Mouse (Mus musculus) liver, adult 2 months (tissue): ENCODE measurements around the gene Nipal4. TPM values are rescaled to one million over a fixed set of nuclear protein-coding genes. Genes with fewer than 3 reads are reported as not detected.

Source experiments
- DNase-seq: peaks from one replicate; pipeline ENCODE4 v3.0.0-alpha.2; 2011; ENCODE audit warnings: low read depth, low spot score; ENCODE audit errors: extremely low read depth
- H3K27ac ChIP-seq: fragments of 200-500 bp; replicated peaks from 2 replicates; pipeline ENCODE4 v1.5.1; 2012; ENCODE audit warnings: low read depth, mild to moderate bottlenecking, control low read depth, inconsistent platforms, low read length; ENCODE audit not compliant: insufficient read depth
- H3K27me3 ChIP-seq: fragments of 200-500 bp; 2 replicates; pipeline ENCODE4 v1.6.1; 2012; ENCODE audit warnings: mild to moderate bottlenecking, moderate library complexity, low read length, inconsistent platforms; ENCODE audit not compliant: control insufficient read depth, insufficient read depth
- H3K36me3 ChIP-seq: fragments of 200-500 bp; 2 replicates; pipeline ENCODE4 v1.6.1; 2012; ENCODE audit warnings: low read length, inconsistent platforms; ENCODE audit not compliant: control insufficient read depth, insufficient read depth
- H3K4me1 ChIP-seq: fragments of 200-500 bp; 2 replicates; pipeline ENCODE4 v1.6.1; 2011; ENCODE audit warnings: low read length; ENCODE audit not compliant: control insufficient read depth, insufficient read depth
- H3K4me3 ChIP-seq: fragments of 200-500 bp; 2 replicates; pipeline ENCODE4 v1.5.1; 2011; ENCODE audit warnings: low read depth, mild to moderate bottlenecking, control low read depth, low read length, moderate library complexity; ENCODE audit not compliant: insufficient read depth
- H3K79me2 ChIP-seq: fragments of 200-500 bp; 2 replicates; pipeline ENCODE4 v1.6.1; 2012; ENCODE audit warnings: inconsistent platforms, mild to moderate bottlenecking, low read length, moderate library complexity; ENCODE audit not compliant: control insufficient read depth, insufficient read depth
- H3K9ac ChIP-seq: fragments of 200-500 bp; 2 replicates; pipeline ENCODE4 v1.6.1; 2012; ENCODE audit warnings: low read depth, mild to moderate bottlenecking, control low read depth, inconsistent platforms, low read length
- CTCF ChIP-seq: fragments of 200-500 bp; IDR thresholded peaks from 2 replicates; pipeline ENCODE4 v1.5.1; 2011; ENCODE audit warnings: low read depth, low read length, control low read depth
- POLR2A ChIP-seq: fragments of 200-500 bp; IDR thresholded peaks from 2 replicates; pipeline ENCODE4 v1.6.1; 2011; ENCODE audit warnings: low read length, control low read depth; ENCODE audit not compliant: insufficient read depth; ENCODE audit errors: extremely low read depth
- WGBS: fragments of 180-500 bp; shearing (Covaris S2); methylation state at CpG from one replicate; pipeline ENCODE4 v1.1.7; 2018; 5-methylcytosine and 5-hydroxymethylcytosine counted together
- polyA plus RNA-seq: library from polyadenylated mRNA; depleted of rRNA; stranded (reverse); fragments of >200 nt; gene quantifications from 2 replicates; pipeline ENCODE4 v1.2.3, GENCODE M21; 2012; rRNA removed
- total RNA-seq: library from RNA; depleted of rRNA; stranded (reverse); fragments of >200 nt; gene quantifications from 2 replicates; pipeline ENCODE4 v1.2.3, GENCODE M21; 2014; rRNA removed

The Nipal4 gene
- total RNA-seq (not detected in 2 replicates), polyA plus RNA-seq (0.02 TPM in 1 of 2 replicates, not detected in the other)

GRCm38 (mm10) chr11:46165866-46166585, at the start of gene Nipal4:
Gene Nipal4, minus strand, starts transcription at chr11:46166508.
- H3K4me3 ChIP-seq = peak within 1 kb of the TSS; percentile 41; the same call in 1 of the 2 replicates
- H3K27ac ChIP-seq = no peak within 1 kb of the TSS
- H3K27me3 ChIP-seq = peaks cover 5% of the 10 kb centered on the region
- WGBS = 3% methylated on average over 40 of the region's 40 CpGs
- no peaks in the 10 kb centered on the region for H3K4me1 ChIP-seq
- no peaks in the 10 kb centered on the region for H3K36me3 ChIP-seq
- no peak within 1 kb of the TSS for H3K9ac ChIP-seq
- no peaks in the 10 kb centered on the region for H3K79me2 ChIP-seq
- DNase-seq = no peak
- no peak for TF ChIP-seq POLR2A
- TF ChIP-seq CTCF = no peak

GRCm38 (mm10) chr11:46215354-46215753, 49.0 kb upstream of the Nipal4 start:
- H3K9ac ChIP-seq = no peak overlapping the region
- no peaks in the 10 kb centered on the region for H3K79me2 ChIP-seq
- no peaks in the 10 kb centered on the region for H3K4me1 ChIP-seq
- H3K36me3 ChIP-seq = no peaks in the 10 kb centered on the region
- TF ChIP-seq CTCF (peak; percentile 84), POLR2A (no peak)
- H3K4me3 ChIP-seq = no peak overlapping the region
- WGBS = 17% methylated on average over 3 of the region's 3 CpGs
- H3K27ac ChIP-seq = no peak overlapping the region
- no peaks in the 10 kb centered on the region for H3K27me3 ChIP-seq
- peak; percentile 70 for DNase-seq

- H3K79me2 ChIP-seq = no peaks in the 10 kb centered on the region
- no peaks in the 10 kb centered on the region for H3K27me3 ChIP-seq
- H3K9ac ChIP-seq = no peak overlapping the region
- no peaks in the 10 kb centered on the region for H3K4me1 ChIP-seq
- no peak for DNase-seq
- H3K27ac ChIP-seq = no peak overlapping the region
- no peaks in the 10 kb centered on the region for H3K36me3 ChIP-seq
- TF ChIP-seq CTCF = no peak
- TF ChIP-seq POLR2A = no peak
- H3K4me3 ChIP-seq = no peak overlapping the region
- 59% methylated on average over 14 of the region's 14 CpGs for WGBS
Measured at GRCm38 (mm10) chr11:46214368-46215230, 48.3 kb upstream of the Nipal4 start.

- Histone ChIP-seq H3K79me2 (no peaks in the 10 kb centered on the region), H3K27me3 (no peaks in the 10 kb centered on the region), H3K4me3 (no peak overlapping the region), H3K9ac (no peak overlapping the region), H3K27ac (no peak overlapping the region), H3K4me1 (no peaks in the 10 kb centered on the region), H3K36me3 (no peaks in the 10 kb centered on the region)
- WGBS = 79% methylated on average over 5 of the region's 5 CpGs
- DNase-seq = peak; percentile 23
- TF ChIP-seq POLR2A (no peak), CTCF (no peak)
Measured at GRCm38 (mm10) chr11:46213844-46214243, 47.5 kb upstream of the Nipal4 start.

GRCm38 (mm10) chr11:46211858-46212257, 45.5 kb upstream of the Nipal4 start:
- WGBS = 46% methylated on average over 3 of the region's 3 CpGs
- Histone ChIP-seq H3K27ac (no peak overlapping the region), H3K9ac (no peak overlapping the region), H3K4me1 (no peaks in the 10 kb centered on the region), H3K4me3 (no peak overlapping the region), H3K79me2 (no peaks in the 10 kb centered on the region), H3K27me3 (no peaks in the 10 kb centered on the region), H3K36me3 (no peaks in the 10 kb centered on the region)
- no peak for TF ChIP-seq CTCF
- no peak for TF ChIP-seq POLR2A
- DNase-seq = no peak
